Mouse (Mus musculus) erythroblast, embryonic 14.5 days (primary cell): ENCODE results near the gene Foxo1.

Source experiments
- GATA1 ChIP-seq: IDR thresholded peaks from 2 replicates; pipeline ENCODE4 v1.6.1; 2012; ENCODE audit warnings: low read length, inconsistent platforms, mixed read lengths
- TAL1 ChIP-seq: IDR thresholded peaks from 3 replicates; pipeline ENCODE4 v1.6.1; 2012; ENCODE audit warnings: low read length, inconsistent platforms, mixed read lengths

- no peak for TF ChIP-seq GATA1
- no peak for TF ChIP-seq TAL1
Observed at GRCm38 (mm10) chr3:52274475-52274874, 6.3 kb downstream of the Foxo1 start.
